Mouse (Mus musculus): ENCODE measurements around the gene Gm8890. TPM values are rescaled to one million over a fixed set of nuclear protein-coding genes. Genes with fewer than 3 reads are reported as not detected.
"Not testable (repeated sequence)": the region's sequence is repeated elsewhere in the genome, so short reads cannot be mapped to it uniquely, and the experiment has no call there.

Gene Gm8890
- not detected for polyA plus RNA-seq (2012; fragmentation: generic; extraction: Trizol)

DNA sequence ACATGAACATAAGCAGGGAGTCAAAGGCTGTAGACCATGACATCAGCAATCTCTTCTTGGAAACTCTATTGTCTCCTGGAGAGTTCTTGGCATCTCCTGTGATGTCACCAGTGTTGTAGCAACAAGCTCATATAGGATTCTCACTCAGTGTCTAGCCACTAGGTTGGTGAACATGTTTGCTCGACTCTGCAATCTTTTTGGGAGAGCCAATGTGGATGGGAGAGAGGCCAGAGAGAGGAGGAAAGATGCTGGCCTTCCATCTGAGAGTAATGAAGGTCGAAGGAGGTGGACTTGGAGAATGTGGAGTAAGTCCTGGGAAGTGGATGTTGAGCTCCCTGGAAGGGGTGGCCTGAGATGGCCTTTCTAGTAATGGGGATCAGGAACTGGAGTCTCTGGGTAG, at the start of gene Gm8890:
Gene Gm8890 (plus strand): TSS at position 301 of the 400 bp plus-strand sequence.
- H3K4me3 ChIP-seq; H3K79me2 ChIP-seq (ENCODE audit: control insufficient read depth, insufficient read depth); H3K36me3 ChIP-seq (ENCODE audit: control insufficient read depth, insufficient read depth); H3K4me2 ChIP-seq (ENCODE audit: low read depth); H3ac ChIP-seq (ENCODE audit: control insufficient read depth, insufficient read length); H3K27me3 ChIP-seq (ENCODE audit: control insufficient read depth, insufficient read depth, insufficient read length): not testable (repeated sequence)

GRCm38 (mm10) chr5:11256221-11256620, 388 bp downstream of the Gm8890 start:
- not testable (repeated sequence) for H3ac ChIP-seq (ENCODE audit: control insufficient read depth, insufficient read length); H3K79me2 ChIP-seq (ENCODE audit: control insufficient read depth, insufficient read depth); H3K36me3 ChIP-seq (ENCODE audit: control insufficient read depth, insufficient read depth); H3K4me3 ChIP-seq; H3K4me2 ChIP-seq (ENCODE audit: low read depth); H3K27me3 ChIP-seq (ENCODE audit: control insufficient read depth, insufficient read depth, insufficient read length)

Other genes starting within 250 kb of the Gm8890 start
- gene Gm8879, start 128.4 kb upstream of the Gm8890 start, polyA plus RNA-seq (2012; fragmentation: generic; extraction: Trizol), result not detected
- not detected for gene Gm5861, start 73.0 kb upstream of the Gm8890 start, polyA plus RNA-seq (2012; fragmentation: generic; extraction: Trizol)
- gene Speer1, start 85.5 kb downstream of the Gm8890 start, polyA plus RNA-seq (2012; fragmentation: generic; extraction: Trizol), result not detected
- gene Gm8897, start 160.4 kb downstream of the Gm8890 start, polyA plus RNA-seq (2012; fragmentation: generic; extraction: Trizol), result not detected
- gene Gm8906, start 246.7 kb downstream of the Gm8890 start, polyA plus RNA-seq (2012; fragmentation: generic; extraction: Trizol), result not detected